Mouse (Mus musculus) thymus, postnatal 0 days (tissue): ENCODE results near the gene Smarce1. TPM values are rescaled to one million over a fixed set of nuclear protein-coding genes. Genes with fewer than 3 reads are reported as not detected.

Experiments used
- DNase-seq: peaks from one replicate; pipeline ENCODE4 v3.0.0-alpha.2; 2015; ENCODE audit warnings: low spot score
- polyA plus RNA-seq: library from polyadenylated mRNA; unstranded; fragments of >200 nt; fragmentation: Nextera tagmentation; extraction: Ambion mirVana; gene quantifications from 2 replicates; pipeline ENCODE4 v1.2.1, GENCODE M21; 2015

Smarce1 gene
- polyA plus RNA-seq, 1 experiment from 2014 or later: 240 TPM

DNA sequence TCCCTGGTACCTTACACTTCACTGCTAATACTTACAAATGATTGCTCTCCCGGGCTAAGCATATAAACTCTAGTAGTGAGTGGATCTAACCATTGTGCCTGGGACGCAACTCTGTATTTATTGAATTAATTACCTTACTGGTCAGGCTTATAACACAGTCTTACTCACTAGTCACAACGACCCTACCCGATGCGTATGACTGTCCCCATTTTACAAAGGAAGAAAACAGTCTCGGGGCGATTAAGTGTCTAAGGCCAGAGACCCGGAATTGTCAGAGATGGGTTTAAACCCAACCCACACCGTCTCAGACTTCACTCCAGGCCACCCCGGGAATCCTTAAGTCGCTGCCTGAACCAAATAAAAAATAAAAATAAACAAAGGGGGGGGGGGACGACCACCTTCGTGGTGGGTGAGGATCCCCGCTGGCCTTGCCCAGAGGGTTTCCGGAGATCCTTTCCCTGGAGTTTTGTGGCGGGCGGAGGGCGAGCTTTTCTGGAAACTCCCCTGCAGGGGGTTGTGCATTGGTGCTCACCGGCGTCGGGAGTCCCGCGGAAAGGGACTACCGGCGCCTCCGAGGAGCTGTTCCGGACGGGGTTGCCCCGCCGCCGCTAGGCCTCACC, 1.1 kb downstream of the Smarce1 start:
- no peak for DNase-seq

DNA sequence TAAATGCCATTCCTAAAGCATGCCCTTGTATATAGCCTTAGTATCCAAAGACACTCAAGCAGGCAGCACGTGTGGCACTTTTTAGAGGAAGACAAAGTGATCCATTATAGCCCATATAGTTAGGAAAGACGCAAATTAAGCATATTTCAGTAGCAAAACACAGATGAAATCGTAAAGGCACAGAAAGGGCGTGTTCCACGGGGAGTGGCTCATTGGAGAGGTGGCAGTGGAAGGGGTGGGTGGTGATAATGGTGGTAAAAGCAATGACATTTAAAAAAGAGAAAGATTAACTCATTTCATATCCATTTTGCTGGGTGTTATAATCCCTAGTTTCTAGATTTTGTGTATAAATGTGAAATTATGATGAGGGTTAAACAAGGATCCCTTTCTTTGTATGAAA, 4.5 kb downstream of the Smarce1 start:
- DNase-seq: no peak

DNA sequence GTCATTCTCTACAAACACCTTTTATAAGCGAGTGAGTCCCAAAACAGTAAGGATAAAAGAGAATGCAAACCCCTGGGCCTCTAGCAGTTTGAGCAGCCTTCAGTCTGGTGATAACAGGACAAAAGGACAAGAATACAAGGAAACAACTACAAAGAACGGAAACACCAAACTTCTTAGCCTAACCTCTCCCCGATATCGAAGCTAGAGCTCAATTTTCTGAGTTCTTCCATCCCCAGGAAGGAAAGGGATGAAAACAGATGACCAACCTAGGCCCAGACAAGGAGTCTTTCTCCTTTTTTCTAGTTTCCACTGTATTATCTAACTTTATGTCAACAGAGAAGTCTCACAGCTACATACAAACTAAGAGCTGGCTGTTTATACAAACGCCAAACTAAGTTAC, 7.5 kb downstream of the Smarce1 start:
- no peak for DNase-seq

GRCm38 (mm10) chr11:99221811-99222210, 9.0 kb downstream of the Smarce1 start:
- DNase-seq: no peak

- DNase-seq: no peak
Observed at GRCm38 (mm10) chr11:99217248-99217986, 13.4 kb downstream of the Smarce1 start.

GRCm38 (mm10) chr11:99216181-99216580, 14.6 kb downstream of the Smarce1 start:
- DNase-seq: no peak

DNA sequence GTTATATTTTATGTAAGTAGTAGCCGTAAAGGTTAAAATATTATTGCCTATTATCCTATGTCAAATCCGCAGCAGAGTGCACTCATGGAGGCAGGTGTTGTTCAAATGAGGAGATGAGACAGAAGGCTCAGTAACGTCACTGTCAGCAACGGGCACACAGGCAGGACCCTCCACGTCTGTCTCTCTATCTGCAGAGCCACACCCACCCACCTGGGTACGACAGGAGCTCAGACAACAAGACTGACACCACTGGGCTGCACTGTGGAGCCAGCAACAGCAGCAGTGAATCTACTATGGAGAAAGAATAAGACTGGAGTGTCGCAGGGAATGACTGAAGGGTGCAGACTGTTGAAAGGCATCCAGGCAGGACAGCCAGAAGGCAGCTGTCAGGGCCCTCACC, 18.1 kb downstream of the Smarce1 start:
- no peak for DNase-seq

- DNase-seq: no peak
Observed at GRCm38 (mm10) chr11:99211964-99212363, 18.9 kb downstream of the Smarce1 start.

- DNase-seq: no peak
Observed at GRCm38 (mm10) chr11:99208105-99208669, 22.6 kb downstream of the Smarce1 start.

- no peak for DNase-seq
Observed at GRCm38 (mm10) chr11:99207449-99207848, 23.4 kb downstream of the Smarce1 start.

- peak; percentile 50 for DNase-seq
Observed at GRCm38 (mm10) chr11:99206954-99207353, 23.9 kb downstream of the Smarce1 start.

DNA sequence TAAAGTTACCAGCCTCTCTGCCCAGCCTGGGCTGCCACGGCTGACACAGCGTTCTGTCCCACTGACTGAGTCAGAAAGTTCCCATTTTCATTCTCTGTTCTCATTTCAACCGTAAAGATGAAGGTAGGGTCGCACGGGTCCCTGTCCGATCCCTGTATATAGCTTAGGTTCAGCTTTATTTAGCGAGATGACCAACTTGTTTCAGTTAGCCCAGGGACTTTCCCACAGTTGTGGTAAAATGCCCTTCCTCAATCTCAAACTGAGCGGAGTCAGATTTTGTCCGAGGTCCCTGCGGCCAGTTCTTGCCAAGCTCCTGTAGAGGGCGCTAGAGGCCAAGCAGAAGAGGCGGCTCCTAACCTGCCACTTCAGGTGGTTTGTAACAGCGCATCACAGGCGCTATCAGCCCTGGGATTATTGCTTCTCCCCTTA, 41.6 kb downstream of the Smarce1 start:
- peak; percentile 72 for DNase-seq

DNA sequence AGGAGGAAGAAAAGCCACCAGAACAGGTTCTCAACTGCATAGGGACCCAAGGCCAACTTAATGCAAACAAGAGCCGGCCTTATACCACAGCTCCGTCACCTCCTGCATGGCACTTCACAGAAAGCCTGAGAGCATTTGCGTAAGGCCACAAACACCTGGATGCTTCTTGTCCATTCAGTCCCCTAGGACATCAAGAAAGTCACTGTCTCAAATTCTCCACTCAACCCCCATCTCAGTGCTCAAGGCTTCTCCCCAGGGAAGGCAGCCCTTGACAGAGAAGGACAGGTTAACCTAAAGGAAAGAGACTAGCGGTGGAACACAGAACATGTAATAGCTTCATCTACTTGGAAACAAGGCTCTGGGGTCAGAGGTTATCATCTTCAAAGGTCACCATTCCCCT, 43.5 kb downstream of the Smarce1 start:
- no peak for DNase-seq

DNA sequence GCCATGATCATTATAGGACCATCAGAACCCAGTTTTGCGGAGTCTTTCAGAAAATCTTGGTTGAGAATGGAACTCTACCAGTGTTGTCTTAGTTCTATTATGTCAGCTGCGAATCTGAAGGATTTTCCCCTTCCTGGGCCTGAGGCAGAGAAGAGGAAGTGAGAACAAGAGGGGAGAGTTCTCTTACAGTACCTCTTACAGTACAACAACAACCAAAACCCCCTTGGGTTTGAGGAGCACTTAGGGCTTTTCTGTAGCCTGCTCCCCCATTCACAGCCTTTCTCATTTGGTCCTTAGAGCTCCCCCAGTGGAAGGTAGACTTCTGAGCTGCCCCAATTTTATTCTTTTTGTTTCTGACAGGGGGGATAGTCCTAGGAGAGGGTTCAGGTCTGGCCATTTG, 44.0 kb downstream of the Smarce1 start:
- no peak for DNase-seq

- no peak for DNase-seq
Observed at GRCm38 (mm10) chr11:99182575-99182974, 48.2 kb downstream of the Smarce1 start.

GRCm38 (mm10) chr11:99180071-99180470, 50.7 kb downstream of the Smarce1 start:
- DNase-seq: no peak

GRCm38 (mm10) chr11:99177925-99178198, 53.0 kb downstream of the Smarce1 start:
- DNase-seq: no peak

DNA sequence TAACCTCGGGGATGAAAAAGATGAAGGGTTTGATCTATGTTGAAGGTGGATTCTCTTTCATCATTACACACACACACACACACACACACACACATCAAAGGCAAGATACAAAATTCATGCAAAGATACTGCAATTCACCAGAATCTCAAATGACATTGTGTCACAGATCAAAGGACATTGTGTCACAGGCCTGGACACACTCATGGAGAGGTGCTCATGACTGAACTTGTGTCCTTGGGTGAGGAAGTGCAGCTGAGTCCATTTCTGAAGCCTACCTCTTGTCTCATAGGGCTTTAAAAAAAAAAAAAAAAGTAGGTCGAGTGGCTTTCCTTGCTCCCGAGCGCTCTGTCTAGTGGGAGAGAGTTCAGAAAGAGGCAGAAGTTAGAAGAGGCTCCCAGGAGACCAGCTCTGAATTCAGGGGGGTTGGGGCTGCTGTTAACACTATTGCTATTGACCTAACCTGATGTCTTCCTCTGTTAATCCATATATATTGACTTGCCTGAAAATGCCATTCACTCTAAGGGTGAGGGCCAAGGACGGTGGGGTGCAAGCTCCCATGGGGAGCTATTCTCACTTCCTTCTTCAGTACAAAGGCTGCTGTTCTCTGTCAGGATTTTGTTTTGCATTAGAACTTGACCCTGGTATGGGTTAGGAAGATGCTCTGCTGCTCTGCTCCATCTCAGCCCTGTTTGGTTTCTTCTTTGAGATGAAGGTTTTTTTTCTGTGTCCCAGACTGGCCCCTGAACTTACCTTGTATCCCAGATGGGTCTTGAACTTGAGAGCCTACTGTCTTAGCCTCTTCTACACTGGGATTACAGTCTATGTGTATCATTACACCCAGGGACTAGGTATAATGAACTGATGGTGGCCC, 53.5 kb downstream of the Smarce1 start:
- DNase-seq: no peak

- DNase-seq: no peak
Observed at GRCm38 (mm10) chr11:99172002-99172401, 58.8 kb downstream of the Smarce1 start.

DNA sequence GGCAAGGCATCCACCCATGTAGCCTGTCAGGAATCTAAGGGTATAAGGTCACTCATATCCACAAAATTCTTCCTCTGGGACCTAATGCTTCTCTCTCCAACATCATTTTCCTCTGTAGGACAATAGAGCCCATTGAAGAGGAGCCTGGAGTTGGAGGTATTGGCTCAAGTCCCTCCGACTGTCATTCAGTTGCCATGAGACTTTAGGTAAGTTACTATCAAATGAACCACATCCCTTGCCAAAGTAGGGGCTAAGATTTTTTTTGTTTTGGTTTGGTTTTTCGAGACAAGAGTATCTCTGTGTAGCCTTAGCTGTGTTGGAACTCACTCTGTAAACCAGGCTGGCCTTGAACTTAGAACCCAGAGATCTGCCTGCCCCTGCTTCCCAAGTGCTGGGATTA, 59.4 kb downstream of the Smarce1 start:
- no peak for DNase-seq

- DNase-seq: peak; percentile 73
Observed at GRCm38 (mm10) chr11:99170547-99171267, 60.1 kb downstream of the Smarce1 start.
